Mouse (Mus musculus) stomach, postnatal 0 days (tissue): ENCODE results near the gene Xxylt1. TPM values are rescaled to one million over a fixed set of nuclear protein-coding genes. Genes with fewer than 3 reads are reported as not detected.

Source experiments
- ATAC-seq: fragments of 200-750 bp; cut with Nextera tagmentation; 2 replicates; pipeline ENCODE4 v1.8.0; 2017; ENCODE audit not compliant: low FRiP score, low TSS enrichment
- DNase-seq: peaks from one replicate; pipeline ENCODE4 v3.0.0-alpha.2; 2016; ENCODE audit warnings: low spot score
- H3K27ac ChIP-seq: fragments of 300-500 bp; sonication (generic); replicated peaks from 2 replicates; pipeline ENCODE4 v1.5.1; 2014; ENCODE audit warnings: mild to moderate bottlenecking, control low read depth
- H3K27me3 ChIP-seq: fragments of 300-500 bp; sonication (generic); 2 replicates; pipeline ENCODE4 v1.6.1; 2014; ENCODE audit warnings: low read length; ENCODE audit not compliant: control insufficient read depth, insufficient read depth
- H3K36me3 ChIP-seq: fragments of 300-500 bp; sonication (generic); 2 replicates; pipeline ENCODE4 v1.6.1; 2014; ENCODE audit warnings: low read length, mixed read lengths; ENCODE audit not compliant: control insufficient read depth, insufficient read depth
- H3K4me1 ChIP-seq: fragments of 300-500 bp; sonication (generic); replicated peaks from 2 replicates; pipeline ENCODE4 v1.6.1; 2014; ENCODE audit warnings: antibody characterized with exemption; ENCODE audit not compliant: control insufficient read depth, insufficient read depth
- H3K4me2 ChIP-seq: fragments of 300-500 bp; sonication (generic); replicated peaks from 2 replicates; pipeline ENCODE4 v1.6.1; 2014; ENCODE audit warnings: low read depth, mild to moderate bottlenecking, control low read depth, moderate library complexity
- H3K4me3 ChIP-seq: fragments of 300-500 bp; sonication (generic); 2 replicates; pipeline ENCODE4 v1.5.1; 2014; ENCODE audit warnings: low read depth, low read length, control low read depth
- H3K9ac ChIP-seq: fragments of 300-500 bp; sonication (generic); 2 replicates; pipeline ENCODE4 v1.6.1; 2014; ENCODE audit warnings: mild to moderate bottlenecking, low read length, control low read depth, mixed read lengths
- H3K9me3 ChIP-seq: fragments of 300-500 bp; sonication (generic); 2 replicates; pipeline ENCODE4 v1.6.1; 2016; ENCODE audit warnings: low read length; ENCODE audit not compliant: control insufficient read depth
- CTCF ChIP-seq: IDR thresholded peaks from 2 replicates; pipeline ENCODE4 v1.5.1; 2016; ENCODE audit warnings: antibody characterized with exemption, low read depth, mild to moderate bottlenecking, moderate library complexity
- EP300 ChIP-seq: optimal IDR thresholded peaks from 2 replicates; pipeline ENCODE3; 2016; ENCODE audit warnings: antibody characterized with exemption
- WGBS: fragments of 180-500 bp; shearing (Covaris S2); extraction: QIAGEN DNeasy Blood & Tissue Kit; methylation state at CpG from one replicate; pipeline ENCODE4 v1.1.7; 2014; 5-methylcytosine and 5-hydroxymethylcytosine counted together
- polyA plus RNA-seq: library from polyadenylated mRNA; unstranded; fragments of >200 nt; fragmentation: Nextera tagmentation; extraction: Ambion mirVana; gene quantifications from 2 replicates; pipeline ENCODE4 v1.2.1, GENCODE M21; 2015

Xxylt1 gene
- polyA plus RNA-seq, 1 experiment from 2014 or later = 7.2 TPM

DNA sequence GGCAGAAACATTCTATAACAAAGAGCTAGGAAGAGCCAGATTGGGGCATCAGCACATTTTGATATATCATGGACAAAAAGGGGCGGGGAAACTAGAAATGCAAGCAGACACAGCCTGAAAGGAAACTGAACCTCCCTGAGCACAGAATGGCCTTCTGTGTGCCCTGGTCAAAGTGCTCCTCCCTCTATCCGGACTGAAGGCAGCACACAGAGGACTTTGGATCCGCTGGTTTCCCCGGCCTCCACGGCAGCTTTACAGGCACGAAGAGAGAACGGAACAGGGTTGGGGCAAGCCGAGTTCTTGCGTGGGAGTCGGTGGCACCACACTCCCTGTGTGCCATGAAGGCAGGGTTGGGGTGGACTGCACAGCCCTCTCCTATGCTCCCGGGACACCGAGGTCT lies 121.5 kb downstream of the Xxylt1 start:
- 75% methylated on average over 12 of the region's 12 CpGs for WGBS
- H3K9ac ChIP-seq = no peak overlapping the region
- no peak for TF ChIP-seq CTCF
- TF ChIP-seq EP300 = no peak

DNA sequence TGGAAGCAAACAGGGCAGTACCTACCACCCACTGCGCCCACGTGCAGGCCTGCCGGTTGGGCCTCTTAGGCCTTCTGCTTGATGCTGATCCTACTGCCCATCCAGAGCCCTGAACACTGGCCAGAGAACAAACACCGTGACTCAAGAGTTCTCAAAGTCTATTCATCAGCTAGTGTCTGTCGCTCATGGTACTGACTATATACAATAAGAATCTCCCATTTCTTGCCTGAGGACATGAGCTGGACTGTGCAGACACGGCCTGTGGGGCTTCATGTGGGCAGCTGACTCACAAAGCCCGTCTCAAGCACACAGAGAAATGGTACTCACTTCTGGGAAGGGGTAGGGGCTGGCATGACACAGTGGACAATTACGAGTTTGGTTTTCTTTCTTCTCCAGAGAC lies 125.1 kb downstream of the Xxylt1 start:
- Histone ChIP-seq H3K4me3 (no peak overlapping the region), H3K9me3 (no peaks in the 10 kb centered on the region), H3K36me3 (no peaks in the 10 kb centered on the region), H3K9ac (no peak overlapping the region), H3K4me2 (no peak overlapping the region), H3K4me1 (no peaks in the 10 kb centered on the region), H3K27ac (no peak overlapping the region), H3K27me3 (no peaks in the 10 kb centered on the region)
- 89% methylated on average over 8 of the region's 8 CpGs for WGBS
- TF ChIP-seq EP300 (no peak), CTCF (no peak)
- ATAC-seq (no peak), DNase-seq (no peak)

More for the DNA sequence above, 121.5 kb downstream of the Xxylt1 start:
- no peak overlapping the region for H3K4me3 ChIP-seq
- no peaks in the 10 kb centered on the region for H3K36me3 ChIP-seq
- no peaks in the 10 kb centered on the region for H3K27me3 ChIP-seq
- no peaks in the 10 kb centered on the region for H3K4me1 ChIP-seq
- peak; percentile 42; the same call in 1 of the 2 replicates for ATAC-seq
- H3K27ac ChIP-seq = no peak overlapping the region
- H3K4me2 ChIP-seq = no peak overlapping the region
- no peaks in the 10 kb centered on the region for H3K9me3 ChIP-seq
- peak; percentile 53 for DNase-seq

- TF ChIP-seq CTCF = no peak
- H3K27ac ChIP-seq = no peak overlapping the region
- no peak overlapping the region for H3K9ac ChIP-seq
- H3K36me3 ChIP-seq = no peaks in the 10 kb centered on the region
- 70% methylated on average over 1 of the region's 1 CpGs for WGBS
- DNase-seq (no peak), ATAC-seq (no peak)
- no peak overlapping the region for H3K4me3 ChIP-seq
- no peaks in the 10 kb centered on the region for H3K4me1 ChIP-seq
- no peak overlapping the region for H3K4me2 ChIP-seq
- no peaks in the 10 kb centered on the region for H3K27me3 ChIP-seq
- no peaks in the 10 kb centered on the region for H3K9me3 ChIP-seq
Observed at GRCm38 (mm10) chr16:30948636-30949035, 132.6 kb downstream of the Xxylt1 start.

DNA sequence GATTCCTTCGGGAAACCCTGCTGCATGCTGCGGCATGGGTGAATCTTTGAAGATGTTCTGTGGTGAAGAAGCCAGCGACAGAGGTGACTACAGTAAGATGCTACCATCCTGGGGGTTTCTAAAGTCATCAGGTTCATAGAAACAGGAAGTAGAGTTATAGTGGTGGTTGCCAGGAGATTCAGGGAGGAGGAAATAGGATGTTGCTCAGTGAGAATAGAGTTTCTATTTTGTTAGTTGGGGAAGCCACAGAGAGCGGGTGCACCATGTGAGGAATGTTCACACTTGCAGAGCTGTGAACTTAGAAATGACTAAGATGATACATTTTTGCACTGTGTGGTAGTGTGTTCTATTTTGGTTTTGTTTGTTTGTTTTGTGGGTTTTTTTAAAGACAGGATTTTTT lies 133.0 kb downstream of the Xxylt1 start:
- ATAC-seq = no peak
- H3K9ac ChIP-seq = no peak overlapping the region
- H3K4me3 ChIP-seq = no peak overlapping the region
- H3K27ac ChIP-seq = no peak overlapping the region
- H3K4me1 ChIP-seq = no peaks in the 10 kb centered on the region
- no peaks in the 10 kb centered on the region for H3K9me3 ChIP-seq
- H3K4me2 ChIP-seq = no peak overlapping the region
- DNase-seq = no peak
- TF ChIP-seq CTCF (no peak), EP300 (no peak)
- WGBS = 91% methylated on average over 4 of the region's 4 CpGs
- no peaks in the 10 kb centered on the region for H3K27me3 ChIP-seq
- no peaks in the 10 kb centered on the region for H3K36me3 ChIP-seq

GRCm38 (mm10) chr16:30944886-30945285 lies 136.3 kb downstream of the Xxylt1 start:
- ATAC-seq (no peak), DNase-seq (no peak)
- H3K4me3 ChIP-seq = no peak overlapping the region
- no peaks in the 10 kb centered on the region for H3K36me3 ChIP-seq
- TF ChIP-seq EP300 = no peak
- no peak for TF ChIP-seq CTCF
- H3K9ac ChIP-seq = no peak overlapping the region
- WGBS = 62% methylated on average over 8 of the region's 8 CpGs
- no peaks in the 10 kb centered on the region for H3K4me1 ChIP-seq
- H3K9me3 ChIP-seq = no peaks in the 10 kb centered on the region
- no peak overlapping the region for H3K27ac ChIP-seq
- no peaks in the 10 kb centered on the region for H3K27me3 ChIP-seq
- H3K4me2 ChIP-seq = no peak overlapping the region

DNA sequence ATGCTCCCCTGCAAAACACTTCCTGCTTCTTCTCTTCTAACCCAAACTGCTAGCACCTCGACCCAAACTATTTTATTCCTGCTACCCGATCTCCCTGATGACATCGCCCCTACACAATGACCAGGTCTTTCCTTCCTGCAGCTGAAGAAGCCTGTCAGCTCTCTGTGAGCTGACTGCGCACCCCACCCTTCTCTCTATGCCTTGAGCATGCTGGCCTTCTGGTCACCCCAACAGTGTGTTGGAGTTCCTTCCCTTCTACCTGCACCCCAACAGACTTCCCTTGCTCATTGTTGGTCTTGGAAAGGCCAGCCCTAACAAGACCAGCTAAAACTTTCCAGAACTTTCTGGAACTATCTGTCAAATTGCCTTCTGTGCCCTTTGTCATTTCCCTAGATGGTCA lies 137.3 kb downstream of the Xxylt1 start:
- ATAC-seq (no peak), DNase-seq (no peak)
- no peaks in the 10 kb centered on the region for H3K27me3 ChIP-seq
- H3K4me3 ChIP-seq = no peak overlapping the region
- WGBS = 71% methylated on average over 4 of the region's 4 CpGs
- H3K36me3 ChIP-seq = no peaks in the 10 kb centered on the region
- TF ChIP-seq EP300 (no peak), CTCF (no peak)
- H3K27ac ChIP-seq = no peak overlapping the region
- H3K4me1 ChIP-seq = no peaks in the 10 kb centered on the region
- no peaks in the 10 kb centered on the region for H3K9me3 ChIP-seq
- H3K4me2 ChIP-seq = no peak overlapping the region
- no peak overlapping the region for H3K9ac ChIP-seq
